Mouse (Mus musculus) G1E (cell line): ENCODE data around the gene Ubn2.
A peak's percentile ranks its signal among the peaks of the same experiment; 100 is the strongest.

Experiments
- CTCF ChIP-seq: IDR thresholded peaks from 2 replicates; pipeline ENCODE4 v1.5.1; 2012; ENCODE audit warnings: low read depth, low read length, inconsistent platforms, mixed read lengths
- GATA2 ChIP-seq: IDR thresholded peaks from 2 replicates; pipeline ENCODE4 v1.6.1; 2012; ENCODE audit warnings: low read depth, low read length, inconsistent platforms, borderline replicate concordance
- TAL1 ChIP-seq: conservative IDR thresholded peaks from 2 replicates; pipeline ENCODE4 v1.6.1; 2012; ENCODE audit warnings: low read depth, low read length, inconsistent platforms, mixed read lengths

GRCm38 (mm10) chr6:38389671-38390070, 44.1 kb upstream of the Ubn2 start:
- TF ChIP-seq CTCF (0 out of 2 replicates have a peak, but pooled peaks have one; percentile 10), TAL1 (no peak), GATA2 (no peak)
